In the genomic region with DNA sequence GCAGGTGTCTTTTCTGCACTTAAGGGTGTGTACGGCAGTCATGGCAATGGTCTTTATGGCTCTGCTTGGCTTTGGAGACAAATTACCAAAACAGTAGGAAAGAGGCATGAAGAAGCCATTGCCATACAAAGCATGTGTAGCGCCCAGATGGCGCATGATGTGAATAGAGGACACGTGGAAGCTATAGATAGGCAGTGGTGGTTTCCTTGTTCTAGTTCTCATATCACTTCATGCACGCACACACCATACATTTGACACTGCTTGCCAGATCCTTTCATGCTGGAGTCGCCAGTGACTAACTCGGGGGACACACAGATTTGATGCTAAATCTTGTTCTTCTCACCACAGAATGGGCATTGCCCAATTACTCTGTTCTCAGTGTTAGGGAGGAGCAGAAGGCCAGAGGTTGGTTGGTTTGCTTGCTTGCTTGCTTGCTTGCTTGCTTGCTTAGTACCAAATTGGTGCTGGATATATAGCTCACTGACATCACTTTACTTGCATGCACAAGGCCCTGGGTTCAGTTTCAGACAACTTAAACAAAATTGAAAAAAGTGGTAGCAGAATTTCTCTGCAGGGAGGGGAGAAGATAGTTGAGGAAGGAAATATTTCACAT, we compare ENCODE assay signal across 8 mouse cellular contexts. TPM values are rescaled to one million over a fixed set of nuclear protein-coding genes. Genes with fewer than 3 reads are reported as not detected.
DNase-seq lines count a peak whose midpoint lies in the region; ATAC-seq and TF ChIP-seq lines count a peak whose summit lies in the region.

A gene (plus strand): TSS at position 563 of the 613 bp plus-strand sequence.

- H3K36me3 ChIP-seq in heart, embryonic 12.5 days, result peaks cover 25% of the 10 kb centered on the region
- H3K36me3 ChIP-seq in hindbrain, embryonic 15.5 days, result peaks cover 9% of the 10 kb centered on the region
- peaks cover 3% of the 10 kb centered on the region for H3K36me3 ChIP-seq in liver, postnatal 0 days (replicated peaks; ENCODE audit: insufficient read depth, low read length)

- no peak for DNase-seq in heart, postnatal 4 days
- DNase-seq in adrenal gland, postnatal 10 days, result no peak
- DNase-seq in liver, postnatal 0 days, result no peak
- no peak for DNase-seq in right cerebral cortex, adult 18-20 months
- no peak for DNase-seq in yolk sac, embryonic 10.5 days (ENCODE audit: low spot score)
- no peak for DNase-seq in adipocyte (ENCODE audit: low spot score)

- H3K4me3 ChIP-seq in heart, embryonic 12.5 days, result peak within 1 kb of the TSS; percentile 77
- peak within 1 kb of the TSS; percentile 90 for H3K4me3 ChIP-seq in hindbrain, embryonic 15.5 days
- peak within 1 kb of the TSS; percentile 62 for H3K4me3 ChIP-seq in liver, postnatal 0 days (ENCODE audit: low read depth, low read length)

- no peak for ATAC-seq in heart, embryonic 12.5 days (ENCODE audit: insufficient number of reproducible peaks, low FRiP score)
- ATAC-seq in hindbrain, embryonic 15.5 days (ENCODE audit: low FRiP score, low read depth), result no peak
- ATAC-seq in liver, postnatal 0 days, result no peak

- TF ChIP-seq EP300 in liver, postnatal 0 days (IDR thresholded peaks at IDR 0.05; ENCODE audit: low read depth), result no peak

- TF ChIP-seq CTCF in liver, postnatal 0 days (IDR thresholded peaks at IDR 0.05; ENCODE audit: low read depth), result no peak

- peaks cover 10% of the 10 kb centered on the region for H3K4me1 ChIP-seq in heart, embryonic 12.5 days (replicated peaks)
- H3K4me1 ChIP-seq in hindbrain, embryonic 15.5 days (replicated peaks), result peaks cover 30% of the 10 kb centered on the region
- H3K4me1 ChIP-seq in liver, postnatal 0 days (ENCODE audit: insufficient read depth), result peaks cover 11% of the 10 kb centered on the region

- peak within 1 kb of the TSS; percentile 100 for H3K4me2 ChIP-seq in heart, embryonic 12.5 days
- peak within 1 kb of the TSS; percentile 66 for H3K4me2 ChIP-seq in hindbrain, embryonic 15.5 days
- H3K4me2 ChIP-seq in liver, postnatal 0 days (ENCODE audit: low read depth, low read length), result peak within 1 kb of the TSS; percentile 99

- H3K27me3 ChIP-seq in heart, embryonic 12.5 days (replicated peaks), result peaks cover 52% of the 10 kb centered on the region
- no peaks in the 10 kb centered on the region for H3K27me3 ChIP-seq in hindbrain, embryonic 15.5 days
- peaks cover 23% of the 10 kb centered on the region for H3K27me3 ChIP-seq in liver, postnatal 0 days (ENCODE audit: insufficient read depth, low read length)

- WGBS in heart, embryonic 12.5 days, result 87% methylated on average over 7 of the region's 7 CpGs
- 88% methylated on average over 7 of the region's 7 CpGs for WGBS in hindbrain, embryonic 15.5 days
- 53% methylated on average over 7 of the region's 7 CpGs for WGBS in liver, postnatal 0 days (ENCODE audit: insufficient replicate concordance)

- H3K9me3 ChIP-seq in heart, embryonic 12.5 days (replicated peaks), result no peaks in the 10 kb centered on the region
- H3K9me3 ChIP-seq in hindbrain, embryonic 15.5 days, result no peaks in the 10 kb centered on the region
- H3K9me3 ChIP-seq in liver, postnatal 0 days (ENCODE audit: low read length), result no peaks in the 10 kb centered on the region

- H3K9ac ChIP-seq in heart, embryonic 12.5 days, result no peak within 1 kb of the TSS
- peak within 1 kb of the TSS; percentile 83 for H3K9ac ChIP-seq in hindbrain, embryonic 15.5 days
- H3K9ac ChIP-seq in liver, postnatal 0 days (replicated peaks), result no peak within 1 kb of the TSS

- H3K27ac ChIP-seq in heart, embryonic 12.5 days (ENCODE audit: poor library complexity, severe bottlenecking), result no peak within 1 kb of the TSS
- peak within 1 kb of the TSS; percentile 95 for H3K27ac ChIP-seq in hindbrain, embryonic 15.5 days (replicated peaks)
- no peak within 1 kb of the TSS for H3K27ac ChIP-seq in liver, postnatal 0 days (ENCODE audit: low read depth)

RNA-seq across cellular contexts. Expression of the gene that starts here (rescaled TPM):
- polyA plus RNA-seq in heart, embryonic 12.5 days (2016; fragmentation: Nextera tagmentation; extraction: Ambion mirVana), result 1.9 and 2.1 TPM in 2 replicates
- 1 to 10 TPM; 1.9 TPM for total RNA-seq in heart, postnatal 4 days (2021)
- total RNA-seq in adrenal gland, postnatal 10 days (2021), result 10 to 100 TPM; 13.6 to 18.6 TPM
- polyA plus RNA-seq in hindbrain, embryonic 15.5 days (2015; fragmentation: Nextera tagmentation; extraction: Ambion mirVana), result 181 and 199 TPM in 2 replicates
- 0.31 and 0.41 TPM in 2 replicates for polyA plus RNA-seq in liver, postnatal 0 days (2015; fragmentation: Nextera tagmentation; extraction: Ambion mirVana)

Comparison
In these comparisons a context has a peak if more than half of its experiments do, and no peak if none do; other contexts are left out.
1. RNA of the gene that starts here (total RNA-seq): 13.6 to 18.6 TPM in adrenal gland, postnatal 10 days; 1.9 TPM in heart, postnatal 4 days; every median in the first group is over 4 times any median in the second.
2. RNA of the gene that starts here (polyA plus RNA-seq): 181 to 199 TPM in hindbrain, embryonic 15.5 days; 1.9 to 2.1 TPM in heart, embryonic 12.5 days and 0.31 to 0.41 TPM in liver, postnatal 0 days; every median in the first group is over 10 times any median in the second.
3. Peak in every context shown above with its lines, with median percentiles within 50 percentile points of each other: H3K4me2 ChIP-seq and H3K4me3 ChIP-seq.